Mouse (Mus musculus) testis, adult 2 months (tissue): ENCODE results near the gene Slc9a3.

Experiments
- CTCF ChIP-seq: fragments of 200-500 bp; IDR thresholded peaks from 2 replicates; pipeline ENCODE4 v1.5.1; 2012; ENCODE audit warnings: low read depth, mild to moderate bottlenecking, inconsistent platforms, low read length, moderate library complexity; ENCODE audit not compliant: control insufficient read depth, insufficient read depth, insufficient replicate concordance
- POLR2A ChIP-seq: fragments of 200-500 bp; IDR thresholded peaks from 2 replicates; pipeline ENCODE4 v1.6.1; 2012; ENCODE audit warnings: low read depth, mild to moderate bottlenecking, inconsistent platforms, low read length, moderate library complexity; ENCODE audit not compliant: control insufficient read depth

DNA sequence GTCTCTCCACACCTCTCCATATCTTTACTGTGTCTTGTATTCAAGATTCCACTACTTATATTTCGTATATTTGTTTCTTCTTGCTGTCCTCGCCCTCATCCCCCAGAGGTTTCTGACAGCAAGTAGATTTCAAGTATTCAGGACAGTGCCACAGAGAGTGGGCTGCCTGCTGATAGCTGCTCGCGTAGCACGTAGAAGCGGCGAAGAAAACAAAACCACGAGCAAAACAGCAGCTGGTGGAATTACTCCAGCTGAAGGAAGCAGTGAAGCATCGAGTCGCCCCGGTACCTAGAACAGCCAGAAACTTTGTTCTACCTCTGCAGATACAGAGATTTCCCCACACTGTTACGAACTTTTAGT lies 87.7 kb downstream of the Slc9a3 start:
- no peak for TF ChIP-seq POLR2A
- no peak for TF ChIP-seq CTCF
